Mouse (Mus musculus): ENCODE results near the gene Marc2. TPM values are rescaled to one million over a fixed set of nuclear protein-coding genes. Genes with fewer than 3 reads are reported as not detected.

The Marc2 gene
- polyA plus RNA-seq, 1 experiment = 352 TPM

DNA sequence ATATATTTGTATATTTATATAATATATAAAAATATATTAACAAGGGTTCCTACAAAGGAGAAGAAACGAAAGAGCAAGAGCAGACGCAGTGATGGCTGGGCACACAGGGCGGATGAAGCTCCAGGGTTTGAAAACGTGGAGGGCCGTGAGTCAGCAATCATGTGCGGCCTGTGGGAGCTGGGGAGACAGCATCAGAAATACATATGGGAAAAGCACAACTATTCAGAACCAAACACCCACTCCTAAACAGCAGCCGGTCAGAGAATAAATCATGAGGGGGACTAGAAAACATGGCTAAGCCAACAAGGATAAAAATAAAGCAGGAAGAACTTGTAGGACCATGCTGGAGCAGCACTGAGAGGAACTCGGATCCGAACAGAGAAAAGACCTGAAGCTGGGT lies 11.0 kb upstream of the Marc2 start:
- Histone ChIP-seq H3K4me3 (ENCODE audit: low read depth, low read length) (no peak overlapping the region), H3K27ac (ENCODE audit: insufficient read depth, low read depth, low read length) (peak overlapping the region; percentile 52; the same call in 1 of the 2 replicates), H3K27me3 (ENCODE audit: control insufficient read depth, insufficient read depth, low read length) (no peaks in the 10 kb centered on the region), H3K4me1 (ENCODE audit: control insufficient read depth, insufficient read depth, insufficient read length, low read length) (peaks cover 39% of the 10 kb centered on the region; the same call in 1 of the 2 replicates), H3K36me3 (ENCODE audit: control insufficient read depth, insufficient read depth, low read length) (no peaks in the 10 kb centered on the region)
- 94% methylated on average over 9 of the region's 9 CpGs for WGBS
- no peak for TF ChIP-seq CTCF (IDR thresholded peaks at IDR 0.05; ENCODE audit: extremely low read depth, insufficient read length, insufficient replicate concordance, low read depth, low read length)

GRCm38 (mm10) chr1:184853922-184854321 lies 7.7 kb upstream of the Marc2 start:
- TF ChIP-seq POLR2A (IDR thresholded peaks at IDR 0.05; ENCODE audit: low read depth, low read length) (no peak), CTCF (IDR thresholded peaks at IDR 0.05; ENCODE audit: extremely low read depth, insufficient read length, insufficient replicate concordance, low read depth, low read length) (no peak)
- H3K27me3 ChIP-seq (ENCODE audit: control insufficient read depth, insufficient read depth, low read length) = no peaks in the 10 kb centered on the region
- 62% methylated on average over 3 of the region's 3 CpGs for WGBS
- H3K4me1 ChIP-seq (ENCODE audit: control insufficient read depth, insufficient read depth, insufficient read length, low read length) = peaks cover 26% of the 10 kb centered on the region; the same call in 1 of the 2 replicates
- H3K27ac ChIP-seq (ENCODE audit: insufficient read depth, low read depth, low read length) = peak overlapping the region; percentile 42; the same call in 1 of the 2 replicates
- no peaks in the 10 kb centered on the region for H3K36me3 ChIP-seq (ENCODE audit: control insufficient read depth, insufficient read depth, low read length)
- no peak overlapping the region for H3K4me3 ChIP-seq (ENCODE audit: low read depth, low read length)

GRCm38 (mm10) chr1:184853339-184853738 lies 7.1 kb upstream of the Marc2 start:
- Histone ChIP-seq H3K4me3 (ENCODE audit: low read depth, low read length) (peak overlapping the region; percentile 6; the same call in 1 of the 2 replicates), H3K4me1 (ENCODE audit: control insufficient read depth, insufficient read depth, insufficient read length, low read length) (peaks cover 23% of the 10 kb centered on the region; the same call in 1 of the 2 replicates), H3K36me3 (ENCODE audit: control insufficient read depth, insufficient read depth, low read length) (no peaks in the 10 kb centered on the region), H3K27me3 (ENCODE audit: control insufficient read depth, insufficient read depth, low read length) (no peaks in the 10 kb centered on the region), H3K27ac (ENCODE audit: insufficient read depth, low read depth, low read length) (peak overlapping the region; percentile 42)
- TF ChIP-seq POLR2A (IDR thresholded peaks at IDR 0.05; ENCODE audit: low read depth, low read length) (no peak), CTCF (IDR thresholded peaks at IDR 0.05; ENCODE audit: extremely low read depth, insufficient read length, insufficient replicate concordance, low read depth, low read length) (peak; percentile 81; the same call in 1 of the 2 replicates)
- whole genome bisulfite sequencing = 29% methylated on average over 5 of the region's 5 CpGs

GRCm38 (mm10) chr1:184851741-184852618 lies 5.7 kb upstream of the Marc2 start:
- WGBS = 4% methylated on average over 31 of the region's 31 CpGs
- Histone ChIP-seq H3K27me3 (ENCODE audit: control insufficient read depth, insufficient read depth, low read length) (no peaks in the 10 kb centered on the region), H3K27ac (ENCODE audit: insufficient read depth, low read depth, low read length) (peak overlapping the region; percentile 84), H3K36me3 (ENCODE audit: control insufficient read depth, insufficient read depth, low read length) (no peaks in the 10 kb centered on the region), H3K4me1 (ENCODE audit: control insufficient read depth, insufficient read depth, insufficient read length, low read length) (peaks cover 19% of the 10 kb centered on the region; the same call in 1 of the 2 replicates), H3K4me3 (ENCODE audit: low read depth, low read length) (peak overlapping the region; percentile 41)
- TF ChIP-seq CTCF (IDR thresholded peaks at IDR 0.05; ENCODE audit: extremely low read depth, insufficient read length, insufficient replicate concordance, low read depth, low read length) (peak; percentile 78; the same call in 1 of the 2 replicates), POLR2A (IDR thresholded peaks at IDR 0.05; ENCODE audit: low read depth, low read length) (0 out of 2 replicates have a peak, but pooled peaks have one; percentile 4)

- TF ChIP-seq CTCF (IDR thresholded peaks at IDR 0.05; ENCODE audit: extremely low read depth, insufficient read length, insufficient replicate concordance, low read depth, low read length) (no peak), POLR2A (IDR thresholded peaks at IDR 0.05; ENCODE audit: low read depth, low read length) (no peak)
- no peak overlapping the region for H3K4me3 ChIP-seq (ENCODE audit: low read depth, low read length)
- no peaks in the 10 kb centered on the region for H3K27me3 ChIP-seq (ENCODE audit: control insufficient read depth, insufficient read depth, low read length)
- peaks cover 19% of the 10 kb centered on the region; the same call in 1 of the 2 replicates for H3K4me1 ChIP-seq (ENCODE audit: control insufficient read depth, insufficient read depth, insufficient read length, low read length)
- 26% methylated on average over 7 of the region's 7 CpGs for WGBS
- H3K36me3 ChIP-seq (ENCODE audit: control insufficient read depth, insufficient read depth, low read length) = no peaks in the 10 kb centered on the region
- peak overlapping the region; percentile 84 for H3K27ac ChIP-seq (ENCODE audit: insufficient read depth, low read depth, low read length)
Observed at GRCm38 (mm10) chr1:184851166-184851565, 4.9 kb upstream of the Marc2 start.

- H3K27ac ChIP-seq (ENCODE audit: insufficient read depth, low read depth, low read length) = no peak overlapping the region
- 31% methylated on average over 3 of the region's 3 CpGs for WGBS
- peaks cover 13% of the 10 kb centered on the region for H3K4me1 ChIP-seq (ENCODE audit: control insufficient read depth, insufficient read depth, insufficient read length, low read length)
- no peak for TF ChIP-seq CTCF (IDR thresholded peaks at IDR 0.05; ENCODE audit: extremely low read depth, insufficient read length, insufficient replicate concordance, low read depth, low read length)
- no peak for TF ChIP-seq POLR2A (IDR thresholded peaks at IDR 0.05; ENCODE audit: low read depth, low read length)
- H3K27me3 ChIP-seq (ENCODE audit: control insufficient read depth, insufficient read depth, low read length) = no peaks in the 10 kb centered on the region
- H3K4me3 ChIP-seq (ENCODE audit: low read depth, low read length) = no peak overlapping the region
- H3K36me3 ChIP-seq (ENCODE audit: control insufficient read depth, insufficient read depth, low read length) = no peaks in the 10 kb centered on the region
Observed at GRCm38 (mm10) chr1:184846973-184847372, 722 bp upstream of the Marc2 start.
